In the genomic region with DNA sequence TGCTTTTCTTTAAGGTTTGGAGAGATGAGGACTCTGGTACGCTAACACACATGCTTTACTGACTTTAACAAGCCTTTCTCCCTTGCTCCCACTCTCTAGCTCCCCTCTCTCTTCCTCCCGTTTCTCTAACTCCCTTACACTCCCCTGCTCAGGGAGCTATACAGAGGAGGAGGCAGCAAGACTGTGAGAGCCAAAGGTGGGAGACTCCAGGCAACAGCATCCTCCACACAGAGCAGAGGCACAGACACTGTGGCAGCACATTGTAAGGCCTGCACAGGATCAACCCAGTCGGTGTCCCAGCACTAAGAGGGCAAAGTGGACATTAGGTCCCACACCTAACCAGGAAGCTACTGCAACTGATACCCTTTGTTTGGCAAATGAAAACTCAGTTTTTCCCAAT, we compare ENCODE assay signal across 14 mouse cellular contexts.
"Had no signal": no experiment of that assay in that cellular context is flagged by ENCODE, and none has a peak within 500 bp of the region (broad histone marks: within the 10 kb centered on the region; RNA-seq: fewer than 3 reads in every experiment).

No protein-coding gene starts in this region.

- H3K4me1 ChIP-seq: limb, embryonic 12.5 days; limb, embryonic 15.5 days had no signal

- H3K36me3 ChIP-seq: liver, embryonic 12.5 days; liver, embryonic 15.5 days had no signal

- H3K9me3 ChIP-seq: limb, embryonic 12.5 days; limb, embryonic 15.5 days; liver, embryonic 12.5 days; liver, embryonic 15.5 days had no signal

- H3K27me3 ChIP-seq: limb, embryonic 12.5 days; limb, embryonic 15.5 days; liver, embryonic 12.5 days; liver, embryonic 15.5 days had no signal

- H3K9ac ChIP-seq: limb, embryonic 12.5 days; limb, embryonic 15.5 days; liver, embryonic 12.5 days; liver, embryonic 15.5 days had no signal

- H3K4me3 ChIP-seq: limb, embryonic 12.5 days; limb, embryonic 15.5 days; liver, embryonic 12.5 days; liver, embryonic 15.5 days had no signal

- ATAC-seq: liver, embryonic 12.5 days had no signal

- H3K27ac ChIP-seq: kidney, postnatal 0 days; limb, embryonic 12.5 days; limb, embryonic 15.5 days; liver, embryonic 12.5 days; liver, embryonic 15.5 days had no signal

- H3K4me2 ChIP-seq: limb, embryonic 12.5 days; limb, embryonic 15.5 days; liver, embryonic 12.5 days; liver, embryonic 15.5 days; midbrain, embryonic 11.5 days had no signal

- DNase-seq: kidney, adult 18-20 months; kidney, postnatal 4 days; left cerebral cortex, postnatal 4 days; lung, adult 2 months; lung, postnatal 14 days; lung, postnatal 4 days; midbrain, embryonic 14.5 days; thymus, postnatal 25 days had no signal
